Mouse (Mus musculus) hindbrain, embryonic 16.5 days (tissue): ENCODE results near the gene Rnf150. TPM values are rescaled to one million over a fixed set of nuclear protein-coding genes. Genes with fewer than 3 reads are reported as not detected.

Experiments used
- ATAC-seq: fragments of 200-750 bp; cut with Nextera tagmentation; 2 replicates; pipeline ENCODE4 v1.8.0; 2017; ENCODE audit warnings: moderate TSS enrichment, moderate library complexity
- H3K27ac ChIP-seq: fragments of 300-500 bp; sonication (generic); 2 replicates; pipeline ENCODE4 v1.5.1; 2014; ENCODE audit warnings: low read depth, mild to moderate bottlenecking, control low read depth, low read length, moderate library complexity
- H3K27me3 ChIP-seq: fragments of 300-500 bp; sonication (generic); replicated peaks from 2 replicates; pipeline ENCODE4 v1.6.1; 2014; ENCODE audit warnings: low read length; ENCODE audit not compliant: control insufficient read depth, insufficient read depth
- H3K36me3 ChIP-seq: fragments of 300-500 bp; sonication (generic); 2 replicates; pipeline ENCODE4 v1.6.1; 2014; ENCODE audit warnings: mild to moderate bottlenecking, low read length, moderate library complexity, mixed read lengths; ENCODE audit not compliant: control insufficient read depth, insufficient read depth
- H3K4me1 ChIP-seq: fragments of 300-500 bp; sonication (generic); 2 replicates; pipeline ENCODE4 v1.6.1; 2014; ENCODE audit warnings: low read depth, low read length; ENCODE audit not compliant: control insufficient read depth, insufficient read depth
- H3K4me2 ChIP-seq: fragments of 300-500 bp; sonication (generic); 2 replicates; pipeline ENCODE4 v1.6.1; 2014; ENCODE audit warnings: mild to moderate bottlenecking, low read length, control low read depth, moderate library complexity
- H3K4me3 ChIP-seq: fragments of 300-500 bp; sonication (generic); 2 replicates; pipeline ENCODE4 v1.5.1; 2014; ENCODE audit warnings: mild to moderate bottlenecking, low read length, control low read depth, moderate library complexity
- H3K9ac ChIP-seq: fragments of 300-500 bp; sonication (generic); 2 replicates; pipeline ENCODE4 v1.6.1; 2014; ENCODE audit warnings: low read depth, mild to moderate bottlenecking, control low read depth, low read length, moderate library complexity
- H3K9me3 ChIP-seq: fragments of 300-500 bp; sonication (generic); 2 replicates; pipeline ENCODE4 v1.6.1; 2014; ENCODE audit warnings: mild to moderate bottlenecking, low read length, moderate library complexity; ENCODE audit not compliant: control insufficient read depth
- WGBS: fragments of 180-500 bp; shearing (Covaris S2); extraction: QIAGEN DNeasy Blood & Tissue Kit; methylation state at CpG from one replicate; pipeline ENCODE4 v1.1.7; 2014; 5-methylcytosine and 5-hydroxymethylcytosine counted together
- polyA plus RNA-seq: library from polyadenylated mRNA; unstranded; fragments of >200 nt; fragmentation: Nextera tagmentation; extraction: Ambion mirVana; gene quantifications from 2 replicates; pipeline ENCODE4 v1.2.1, GENCODE M21; 2015

Rnf150 gene
- polyA plus RNA-seq, 1 experiment from 2014 or later: 2.1 TPM

GRCm38 (mm10) chr8:82920124-82920523 lies 57.0 kb downstream of the Rnf150 start:
- ATAC-seq: no peak
- Histone ChIP-seq H3K9ac (no peak overlapping the region), H3K4me3 (no peak overlapping the region), H3K4me2 (no peak overlapping the region), H3K27me3 (no peaks in the 10 kb centered on the region), H3K36me3 (no peaks in the 10 kb centered on the region), H3K4me1 (no peaks in the 10 kb centered on the region), H3K9me3 (no peaks in the 10 kb centered on the region), H3K27ac (no peak overlapping the region)
- WGBS: 40% methylated on average over 4 of the region's 4 CpGs

- Histone ChIP-seq H3K27ac (no peak overlapping the region), H3K4me3 (no peak overlapping the region), H3K36me3 (no peaks in the 10 kb centered on the region), H3K9ac (no peak overlapping the region), H3K4me2 (no peak overlapping the region), H3K4me1 (no peaks in the 10 kb centered on the region), H3K27me3 (no peaks in the 10 kb centered on the region), H3K9me3 (no peaks in the 10 kb centered on the region)
- 94% methylated on average over 3 of the region's 3 CpGs for WGBS
- no peak for ATAC-seq
These were observed 62.1 kb downstream of the Rnf150 start for GRCm38 (mm10) chr8:82925286-82925685.

- H3K27ac ChIP-seq: no peak overlapping the region
- 86% methylated on average over 5 of the region's 5 CpGs for whole genome bisulfite sequencing
These were observed 63.4 kb downstream of the Rnf150 start for GRCm38 (mm10) chr8:82926518-82926917.

GRCm38 (mm10) chr8:82931554-82931953 lies 68.4 kb downstream of the Rnf150 start:
- H3K9me3 ChIP-seq: no peaks in the 10 kb centered on the region
- WGBS: 85% methylated on average over 7 of the region's 7 CpGs

More at GRCm38 (mm10) chr8:82926518-82926917, 63.4 kb downstream of the Rnf150 start:
- no peaks in the 10 kb centered on the region for H3K4me1 ChIP-seq
- H3K27me3 ChIP-seq: no peaks in the 10 kb centered on the region
- no peak for ATAC-seq
- H3K9me3 ChIP-seq: no peaks in the 10 kb centered on the region
- no peaks in the 10 kb centered on the region for H3K36me3 ChIP-seq
- H3K4me2 ChIP-seq: no peak overlapping the region
- no peak overlapping the region for H3K9ac ChIP-seq
- no peak overlapping the region for H3K4me3 ChIP-seq

GRCm38 (mm10) chr8:82936162-82936561 lies 73.0 kb downstream of the Rnf150 start:
- 89% methylated on average over 7 of the region's 7 CpGs for WGBS
- Histone ChIP-seq H3K36me3 (no peaks in the 10 kb centered on the region), H3K4me3 (no peak overlapping the region), H3K27me3 (no peaks in the 10 kb centered on the region), H3K9me3 (no peaks in the 10 kb centered on the region), H3K4me1 (peaks cover 5% of the 10 kb centered on the region), H3K4me2 (no peak overlapping the region), H3K9ac (no peak overlapping the region), H3K27ac (no peak overlapping the region)
- ATAC-seq: no peak

More at GRCm38 (mm10) chr8:82931554-82931953, 68.4 kb downstream of the Rnf150 start:
- H3K27ac ChIP-seq: no peak overlapping the region
- H3K9ac ChIP-seq: no peak overlapping the region
- no peak overlapping the region for H3K4me2 ChIP-seq
- no peak overlapping the region for H3K4me3 ChIP-seq
- no peaks in the 10 kb centered on the region for H3K36me3 ChIP-seq
- H3K4me1 ChIP-seq: no peaks in the 10 kb centered on the region
- ATAC-seq: no peak
- no peaks in the 10 kb centered on the region for H3K27me3 ChIP-seq

GRCm38 (mm10) chr8:82936866-82937265 lies 73.7 kb downstream of the Rnf150 start:
- 66% methylated on average over 4 of the region's 4 CpGs for WGBS
- H3K36me3 ChIP-seq: no peaks in the 10 kb centered on the region
- peaks cover 5% of the 10 kb centered on the region for H3K4me1 ChIP-seq
- H3K4me2 ChIP-seq: no peak overlapping the region
- H3K27ac ChIP-seq: no peak overlapping the region
- no peaks in the 10 kb centered on the region for H3K27me3 ChIP-seq
- no peaks in the 10 kb centered on the region for H3K9me3 ChIP-seq
- H3K4me3 ChIP-seq: no peak overlapping the region
- ATAC-seq: no peak
- H3K9ac ChIP-seq: no peak overlapping the region

- H3K9ac ChIP-seq: no peak overlapping the region
- peaks cover 7% of the 10 kb centered on the region for H3K4me1 ChIP-seq
- H3K4me2 ChIP-seq: no peak overlapping the region
- H3K27ac ChIP-seq: no peak overlapping the region
- H3K4me3 ChIP-seq: no peak overlapping the region
- H3K9me3 ChIP-seq: no peaks in the 10 kb centered on the region
- ATAC-seq: no peak
- no peaks in the 10 kb centered on the region for H3K27me3 ChIP-seq
- 43% methylated on average over 6 of the region's 6 CpGs for WGBS
- H3K36me3 ChIP-seq: no peaks in the 10 kb centered on the region
These were observed 76.8 kb downstream of the Rnf150 start for GRCm38 (mm10) chr8:82939912-82940311.

GRCm38 (mm10) chr8:82943223-82944006 lies 80.3 kb downstream of the Rnf150 start:
- Histone ChIP-seq H3K27me3 (no peaks in the 10 kb centered on the region), H3K4me3 (no peak overlapping the region), H3K36me3 (no peaks in the 10 kb centered on the region), H3K27ac (no peak overlapping the region), H3K9me3 (no peaks in the 10 kb centered on the region), H3K9ac (no peak overlapping the region), H3K4me2 (no peak overlapping the region), H3K4me1 (peaks cover 7% of the 10 kb centered on the region)
- WGBS: 24% methylated on average over 6 of the region's 6 CpGs
- ATAC-seq: peak; percentile 89

- no peak for ATAC-seq
- peaks cover 2% of the 10 kb centered on the region; the same call in 1 of the 2 replicates for H3K4me1 ChIP-seq
- no peaks in the 10 kb centered on the region for H3K27me3 ChIP-seq
- no peak overlapping the region for H3K9ac ChIP-seq
- no peak overlapping the region for H3K4me2 ChIP-seq
- WGBS: 83% methylated on average over 3 of the region's 3 CpGs
- H3K27ac ChIP-seq: no peak overlapping the region
- H3K4me3 ChIP-seq: no peak overlapping the region
- no peaks in the 10 kb centered on the region for H3K9me3 ChIP-seq
- no peaks in the 10 kb centered on the region for H3K36me3 ChIP-seq
These were observed 82.7 kb downstream of the Rnf150 start for GRCm38 (mm10) chr8:82945867-82946266.
